ENCODE assay signal across 9 mouse cellular contexts in the genomic region with DNA sequence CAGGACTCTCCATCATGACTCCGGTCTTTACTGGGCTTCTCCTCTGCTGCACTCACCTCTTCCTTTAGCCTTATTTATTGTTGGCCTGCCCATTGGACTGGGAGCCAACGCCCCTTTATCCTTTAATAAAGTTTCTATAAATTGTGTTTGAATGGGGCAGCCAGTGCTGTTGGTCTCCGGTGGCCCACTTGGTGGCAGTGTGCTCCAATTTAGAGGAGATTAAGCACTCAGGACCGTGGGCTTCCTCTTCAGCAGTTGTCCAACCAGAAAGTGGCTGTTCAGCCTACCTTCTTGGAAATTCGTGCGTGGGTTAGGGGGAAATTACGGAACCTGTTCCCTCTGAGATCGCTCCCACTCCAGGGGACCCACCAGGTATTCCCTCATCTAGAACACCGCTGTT. TPM values are rescaled to one million over a fixed set of nuclear protein-coding genes. Genes with fewer than 3 reads are reported as not detected.
DNase-seq lines count a peak whose midpoint lies in the region; ATAC-seq lines count a peak whose summit lies in the region.
"Had no signal": no experiment of that assay in that cellular context is flagged by ENCODE, and none has a peak within 500 bp of the region (broad histone marks: within the 10 kb centered on the region; RNA-seq: fewer than 3 reads in every experiment).

No protein-coding gene starts in this region.

- H3K9me3 ChIP-seq in forebrain, embryonic 11.5 days (ENCODE audit: control insufficient read depth, low read length): no peaks in the 10 kb centered on the region
- no peaks in the 10 kb centered on the region for H3K9me3 ChIP-seq in forebrain, embryonic 12.5 days
- H3K9me3 ChIP-seq in midbrain, embryonic 11.5 days (ENCODE audit: control insufficient read depth, low read length): no peaks in the 10 kb centered on the region
- no peaks in the 10 kb centered on the region for H3K9me3 ChIP-seq in midbrain, embryonic 15.5 days
- no peaks in the 10 kb centered on the region for H3K9me3 ChIP-seq in intestine, embryonic 16.5 days (ENCODE audit: control insufficient read depth, low read length)
- H3K9me3 ChIP-seq: midbrain, embryonic 12.5 days had no signal

- H3K27ac ChIP-seq in forebrain, embryonic 11.5 days (ENCODE audit: low read depth, low read length): no peak overlapping the region
- H3K27ac ChIP-seq in forebrain, embryonic 12.5 days: no peak overlapping the region
- H3K27ac ChIP-seq in midbrain, embryonic 11.5 days (ENCODE audit: low read depth, low read length): no peak overlapping the region
- no peak overlapping the region for H3K27ac ChIP-seq in midbrain, embryonic 15.5 days
- H3K27ac ChIP-seq in intestine, embryonic 16.5 days (ENCODE audit: low read length): peak overlapping the region; percentile 79
- H3K27ac ChIP-seq: midbrain, embryonic 12.5 days had no signal

- no peak overlapping the region for H3K9ac ChIP-seq in forebrain, embryonic 11.5 days (ENCODE audit: low read length)
- no peak overlapping the region for H3K9ac ChIP-seq in forebrain, embryonic 12.5 days
- H3K9ac ChIP-seq in midbrain, embryonic 11.5 days (ENCODE audit: low read length): no peak overlapping the region
- no peak overlapping the region for H3K9ac ChIP-seq in midbrain, embryonic 15.5 days
- no peak overlapping the region for H3K9ac ChIP-seq in intestine, embryonic 16.5 days (ENCODE audit: low read depth, low read length)
- H3K9ac ChIP-seq: midbrain, embryonic 12.5 days had no signal

- H3K4me3 ChIP-seq in forebrain, embryonic 11.5 days (ENCODE audit: low read depth, low read length): no peak overlapping the region
- H3K4me3 ChIP-seq in forebrain, embryonic 12.5 days (replicated peaks): no peak overlapping the region
- no peak overlapping the region for H3K4me3 ChIP-seq in midbrain, embryonic 11.5 days (ENCODE audit: low read depth, low read length)
- no peak overlapping the region for H3K4me3 ChIP-seq in midbrain, embryonic 15.5 days
- no peak overlapping the region for H3K4me3 ChIP-seq in intestine, embryonic 16.5 days (ENCODE audit: low read length)
- H3K4me3 ChIP-seq: midbrain, embryonic 12.5 days had no signal

- H3K4me1 ChIP-seq in forebrain, embryonic 11.5 days (replicated peaks; ENCODE audit: control insufficient read depth, insufficient read depth, low read length): peaks cover 4% of the 10 kb centered on the region; the same call in 1 of the 2 replicates
- H3K4me1 ChIP-seq in forebrain, embryonic 12.5 days: peaks cover 23% of the 10 kb centered on the region
- H3K4me1 ChIP-seq in midbrain, embryonic 11.5 days (ENCODE audit: control insufficient read depth, insufficient read depth, low read length): no peaks in the 10 kb centered on the region
- peaks cover 9% of the 10 kb centered on the region for H3K4me1 ChIP-seq in midbrain, embryonic 15.5 days
- H3K4me1 ChIP-seq in intestine, embryonic 16.5 days (ENCODE audit: control insufficient read depth, insufficient read depth, low read length): peaks cover 24% of the 10 kb centered on the region

- H3K36me3 ChIP-seq in forebrain, embryonic 11.5 days (ENCODE audit: control insufficient read depth, insufficient read depth, low read length): peaks cover 9% of the 10 kb centered on the region; the same call in 1 of the 2 replicates
- H3K36me3 ChIP-seq in forebrain, embryonic 12.5 days (replicated peaks): peaks cover 43% of the 10 kb centered on the region
- H3K36me3 ChIP-seq in midbrain, embryonic 11.5 days (ENCODE audit: control insufficient read depth, insufficient read depth, low read length): peaks cover 12% of the 10 kb centered on the region
- no peaks in the 10 kb centered on the region for H3K36me3 ChIP-seq in midbrain, embryonic 15.5 days (replicated peaks)
- 0 out of 2 replicates have a peak, but pooled peaks cover 5% of the 10 kb centered on the region for H3K36me3 ChIP-seq in intestine, embryonic 16.5 days (ENCODE audit: control insufficient read depth, insufficient read depth, low read length)

- no peak for DNase-seq in forebrain, embryonic 11.5 days (ENCODE audit: low spot score)
- peak; percentile 93 for DNase-seq in midbrain, embryonic 11.5 days (ENCODE audit: low spot score, missing footprints)
- peak; percentile 72 for DNase-seq in adrenal gland, postnatal 10 days
- no peak for DNase-seq in yolk sac, embryonic 10.5 days (ENCODE audit: low spot score)

- WGBS in forebrain, embryonic 11.5 days: 72% methylated on average over 9 of the region's 9 CpGs
- 66% methylated on average over 9 of the region's 9 CpGs for WGBS in forebrain, embryonic 12.5 days
- WGBS in midbrain, embryonic 11.5 days: 70% methylated on average over 9 of the region's 9 CpGs
- 66% methylated on average over 9 of the region's 9 CpGs for WGBS in midbrain, embryonic 15.5 days
- 73% methylated on average over 9 of the region's 9 CpGs for WGBS in intestine, embryonic 16.5 days

- H3K4me2 ChIP-seq in forebrain, embryonic 11.5 days (ENCODE audit: low read depth, low read length, severe bottlenecking): no peak overlapping the region
- no peak overlapping the region for H3K4me2 ChIP-seq in forebrain, embryonic 12.5 days
- H3K4me2 ChIP-seq in midbrain, embryonic 11.5 days: no peak overlapping the region
- no peak overlapping the region for H3K4me2 ChIP-seq in midbrain, embryonic 15.5 days
- peak overlapping the region; percentile 30; the same call in 1 of the 2 replicates for H3K4me2 ChIP-seq in intestine, embryonic 16.5 days (ENCODE audit: low read depth, low read length)
- H3K4me2 ChIP-seq: midbrain, embryonic 12.5 days had no signal

- peaks cover 47% of the 10 kb centered on the region for H3K27me3 ChIP-seq in forebrain, embryonic 11.5 days (ENCODE audit: control insufficient read depth, insufficient read depth, low read length)
- peaks cover 57% of the 10 kb centered on the region for H3K27me3 ChIP-seq in forebrain, embryonic 12.5 days
- H3K27me3 ChIP-seq in midbrain, embryonic 11.5 days (ENCODE audit: control insufficient read depth, insufficient read depth, low read length): peaks cover 36% of the 10 kb centered on the region
- peaks cover 40% of the 10 kb centered on the region for H3K27me3 ChIP-seq in midbrain, embryonic 15.5 days (replicated peaks)
- peaks cover 25% of the 10 kb centered on the region for H3K27me3 ChIP-seq in intestine, embryonic 16.5 days (replicated peaks; ENCODE audit: control insufficient read depth, insufficient read depth, low read length)

- peak; percentile 17; the same call in 1 of the 2 replicates for ATAC-seq in forebrain, embryonic 11.5 days (replicated peaks; ENCODE audit: low FRiP score)
- no peak for ATAC-seq in forebrain, embryonic 12.5 days (ENCODE audit: low FRiP score)
- no peak for ATAC-seq in midbrain, embryonic 11.5 days (ENCODE audit: low FRiP score)
- ATAC-seq in midbrain, embryonic 15.5 days (replicated peaks): no peak
- no peak for ATAC-seq in intestine, embryonic 16.5 days
- peak; percentile 70 for ATAC-seq in megakaryocyte progenitor cell, adult 5-6 weeks (replicated peaks; ENCODE audit: poor library complexity)

RNA-seq across cellular contexts. Expression of a gene that starts 4.4 kb away (rescaled TPM):
- 0.12 TPM in 1 of 2 replicates, not detected in the other for polyA plus RNA-seq in forebrain, embryonic 11.5 days (2014; fragmentation: Nextera tagmentation; extraction: Ambion mirVana)
- 0.44 and 1.3 TPM in 2 replicates for polyA plus RNA-seq in forebrain, embryonic 12.5 days (2016; fragmentation: Nextera tagmentation; extraction: Ambion mirVana)
- 5.0 and 6.2 TPM in 2 replicates for polyA plus RNA-seq in midbrain, embryonic 11.5 days (2014; fragmentation: Nextera tagmentation; extraction: Ambion mirVana)
- polyA plus RNA-seq in midbrain, embryonic 15.5 days (2015; fragmentation: Nextera tagmentation; extraction: Ambion mirVana): 12.4 and 15.3 TPM in 2 replicates
- total RNA-seq in adrenal gland, postnatal 10 days (2021): under 1 TPM in 1 of 2 experiments, not detected in 1; 0.18 TPM
- polyA plus RNA-seq in intestine, embryonic 16.5 days (2015; fragmentation: Nextera tagmentation; extraction: Ambion mirVana): 0.09 and 0.17 TPM in 2 replicates
- not detected in 2 replicates for total RNA-seq in megakaryocyte progenitor cell, adult 5-6 weeks (2015)
- total RNA-seq in megakaryocyte progenitor cell, adult 5-6 weeks (2017): not detected in 2 replicates

RNA-seq across cellular contexts. Expression of a gene that starts 8.9 kb away (rescaled TPM):
- 38.8 and 40.2 TPM in 2 replicates for polyA plus RNA-seq in forebrain, embryonic 11.5 days (2014; fragmentation: Nextera tagmentation; extraction: Ambion mirVana)
- polyA plus RNA-seq in forebrain, embryonic 12.5 days (2016; fragmentation: Nextera tagmentation; extraction: Ambion mirVana): 41.6 and 48.3 TPM in 2 replicates
- 19.7 and 27.2 TPM in 2 replicates for polyA plus RNA-seq in midbrain, embryonic 11.5 days (2014; fragmentation: Nextera tagmentation; extraction: Ambion mirVana)
- 4.9 and 6.6 TPM in 2 replicates for polyA plus RNA-seq in midbrain, embryonic 15.5 days (2015; fragmentation: Nextera tagmentation; extraction: Ambion mirVana)
- 1 to 10 TPM; 8.2 to 9.8 TPM for total RNA-seq in adrenal gland, postnatal 10 days (2021)
- polyA plus RNA-seq in intestine, embryonic 16.5 days (2015; fragmentation: Nextera tagmentation; extraction: Ambion mirVana): 20.2 and 25.4 TPM in 2 replicates
- 28.0 and 30.5 TPM in 2 replicates for total RNA-seq in megakaryocyte progenitor cell, adult 5-6 weeks (2015)
- 19.8 and 25.7 TPM in 2 replicates for total RNA-seq in megakaryocyte progenitor cell, adult 5-6 weeks (2017)

RNA-seq across cellular contexts. Expression of a gene that starts 9.7 kb away (rescaled TPM):
- polyA plus RNA-seq in forebrain, embryonic 11.5 days (2014; fragmentation: Nextera tagmentation; extraction: Ambion mirVana): 0.16 and 0.40 TPM in 2 replicates
- polyA plus RNA-seq in forebrain, embryonic 12.5 days (2016; fragmentation: Nextera tagmentation; extraction: Ambion mirVana): 0.76 and 1.0 TPM in 2 replicates
- polyA plus RNA-seq in midbrain, embryonic 11.5 days (2014; fragmentation: Nextera tagmentation; extraction: Ambion mirVana): 0.46 and 0.50 TPM in 2 replicates
- 2.0 and 2.1 TPM in 2 replicates for polyA plus RNA-seq in midbrain, embryonic 15.5 days (2015; fragmentation: Nextera tagmentation; extraction: Ambion mirVana)
- total RNA-seq in adrenal gland, postnatal 10 days (2021): 10 to 100 TPM; 15.0 to 21.8 TPM
- 45.0 and 45.4 TPM in 2 replicates for polyA plus RNA-seq in intestine, embryonic 16.5 days (2015; fragmentation: Nextera tagmentation; extraction: Ambion mirVana)
- not detected in 2 replicates for total RNA-seq in megakaryocyte progenitor cell, adult 5-6 weeks (2015)
- not detected in 2 replicates for total RNA-seq in megakaryocyte progenitor cell, adult 5-6 weeks (2017)

RNA-seq across cellular contexts. Expression of a gene that starts 28.3 kb away (rescaled TPM):
- 0.19 and 0.94 TPM in 2 replicates for polyA plus RNA-seq in forebrain, embryonic 11.5 days (2014; fragmentation: Nextera tagmentation; extraction: Ambion mirVana)
- 0.73 and 1.4 TPM in 2 replicates for polyA plus RNA-seq in forebrain, embryonic 12.5 days (2016; fragmentation: Nextera tagmentation; extraction: Ambion mirVana)
- polyA plus RNA-seq in midbrain, embryonic 11.5 days (2014; fragmentation: Nextera tagmentation; extraction: Ambion mirVana): 3.6 and 4.8 TPM in 2 replicates
- 5.7 and 10.3 TPM in 2 replicates for polyA plus RNA-seq in midbrain, embryonic 15.5 days (2015; fragmentation: Nextera tagmentation; extraction: Ambion mirVana)
- 10 to 100 TPM; 24.0 to 59.0 TPM for total RNA-seq in adrenal gland, postnatal 10 days (2021)
- polyA plus RNA-seq in intestine, embryonic 16.5 days (2015; fragmentation: Nextera tagmentation; extraction: Ambion mirVana): 35.0 and 38.4 TPM in 2 replicates
- total RNA-seq in megakaryocyte progenitor cell, adult 5-6 weeks (2015): 0.07 TPM in 1 of 2 replicates, not detected in the other
- total RNA-seq in megakaryocyte progenitor cell, adult 5-6 weeks (2017): not detected in 2 replicates

RNA-seq across cellular contexts. Expression of a gene that starts 42.5 kb away (rescaled TPM):
- polyA plus RNA-seq in forebrain, embryonic 11.5 days (2014; fragmentation: Nextera tagmentation; extraction: Ambion mirVana): 60.3 and 60.7 TPM in 2 replicates
- polyA plus RNA-seq in forebrain, embryonic 12.5 days (2016; fragmentation: Nextera tagmentation; extraction: Ambion mirVana): 65.5 and 69.8 TPM in 2 replicates
- polyA plus RNA-seq in midbrain, embryonic 11.5 days (2014; fragmentation: Nextera tagmentation; extraction: Ambion mirVana): 58.8 and 65.6 TPM in 2 replicates
- 33.0 and 35.4 TPM in 2 replicates for polyA plus RNA-seq in midbrain, embryonic 15.5 days (2015; fragmentation: Nextera tagmentation; extraction: Ambion mirVana)
- total RNA-seq in adrenal gland, postnatal 10 days (2021): 10 to 100 TPM; 19.2 to 21.5 TPM
- polyA plus RNA-seq in intestine, embryonic 16.5 days (2015; fragmentation: Nextera tagmentation; extraction: Ambion mirVana): 18.1 and 20.9 TPM in 2 replicates
- total RNA-seq in megakaryocyte progenitor cell, adult 5-6 weeks (2015): 0.27 TPM in 1 of 2 replicates, not detected in the other
- total RNA-seq in megakaryocyte progenitor cell, adult 5-6 weeks (2017): 0.25 and 0.44 TPM in 2 replicates

Comparison
In these comparisons a context has a peak if more than half of its experiments do, and no peak if none do; other contexts are left out.
1. ATAC-seq: peak in forebrain, embryonic 11.5 days (single experiment) and megakaryocyte progenitor cell, adult 5-6 weeks (single experiment); none in forebrain, embryonic 12.5 days (single experiment), midbrain, embryonic 11.5 days (single experiment), midbrain, embryonic 15.5 days (single experiment) and intestine, embryonic 16.5 days (single experiment).
2. DNase-seq: peak in midbrain, embryonic 11.5 days (single experiment) and adrenal gland, postnatal 10 days (single experiment); none in forebrain, embryonic 11.5 days (single experiment) and yolk sac, embryonic 10.5 days (single experiment).
3. RNA of a gene that starts 9.7 kb away (polyA plus RNA-seq): 45.0 to 45.4 TPM in intestine, embryonic 16.5 days; 2.0 to 2.1 TPM in midbrain, embryonic 15.5 days, 0.76 to 1.0 TPM in forebrain, embryonic 12.5 days, 0.46 to 0.50 TPM in midbrain, embryonic 11.5 days and 0.16 to 0.40 TPM in forebrain, embryonic 11.5 days; every median in the first group is over 10 times any median in the second.